Mouse (Mus musculus) forelimb bud, embryonic 11.5 days (tissue): ENCODE results near the gene Clic3.
"Not testable (repeated sequence)": the region's sequence is repeated elsewhere in the genome, so short reads cannot be mapped to it uniquely, and the experiment has no call there.

ENCODE experiments used
- DNase-seq: peaks from one replicate; pipeline ENCODE4 v3.0.0-alpha.2; 2012; ENCODE audit warnings: low read depth, low spot score

Gene Clic3

DNA sequence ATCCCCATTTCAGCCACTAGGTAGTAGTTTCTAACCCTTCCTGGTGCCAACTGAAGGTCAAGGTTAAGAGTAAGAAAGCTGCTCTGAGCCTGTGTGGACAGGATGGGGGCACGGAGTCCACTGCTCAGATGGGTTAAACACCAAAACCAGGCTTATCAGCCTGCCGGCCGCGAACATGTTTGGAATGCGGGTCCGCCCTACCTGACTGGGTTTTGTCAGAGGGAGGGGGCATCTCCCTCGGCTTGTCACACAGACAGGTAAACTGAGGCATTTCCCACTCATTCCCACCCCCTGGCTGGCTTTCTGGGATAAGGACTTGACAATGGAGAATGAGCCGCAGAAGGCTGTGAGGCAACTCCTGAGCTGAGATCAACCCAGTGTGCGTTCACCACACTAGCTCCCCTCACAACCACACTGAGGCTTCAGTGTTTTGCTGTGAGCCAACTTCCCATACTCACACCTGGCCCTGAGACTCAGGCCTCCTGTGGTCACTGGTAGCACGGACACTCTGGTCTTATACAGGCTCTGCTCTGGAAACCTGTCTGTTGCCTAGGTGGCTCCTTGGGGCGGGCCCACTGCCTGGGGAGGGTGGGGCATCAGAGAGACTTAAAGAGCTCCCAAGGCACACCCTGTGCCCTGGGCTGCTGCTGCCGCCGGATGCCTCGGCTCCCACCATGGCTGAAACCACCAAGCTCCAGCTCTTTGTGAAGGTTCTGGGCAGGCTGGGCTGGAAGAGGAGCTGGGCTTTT, at the start of gene Clic3:
Gene Clic3, plus strand, starts transcription at position 634 of the 749 bp plus-strand sequence.
- DNase-seq: no peak

DNA sequence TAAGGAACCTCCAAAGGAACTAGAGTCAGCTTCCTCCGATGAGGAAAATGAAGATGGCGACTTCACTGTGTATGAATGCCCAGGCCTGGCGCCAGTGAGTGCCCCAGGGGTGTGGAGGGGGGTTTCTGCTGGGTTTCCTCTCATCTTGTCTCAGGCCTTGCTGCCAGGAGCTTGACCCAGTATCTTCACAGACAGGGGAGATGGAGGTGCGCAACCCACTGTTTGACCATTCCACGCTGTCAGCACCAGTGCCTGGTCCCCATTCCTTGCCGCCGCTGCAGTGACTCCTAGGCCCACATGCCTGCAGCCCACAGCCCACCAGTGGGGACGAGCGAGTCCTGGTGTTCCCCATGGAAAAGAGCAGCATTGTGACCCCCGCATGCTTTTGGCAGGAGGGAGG, 47.7 kb upstream of the Clic3 start:
- DNase-seq: no peak

DNA sequence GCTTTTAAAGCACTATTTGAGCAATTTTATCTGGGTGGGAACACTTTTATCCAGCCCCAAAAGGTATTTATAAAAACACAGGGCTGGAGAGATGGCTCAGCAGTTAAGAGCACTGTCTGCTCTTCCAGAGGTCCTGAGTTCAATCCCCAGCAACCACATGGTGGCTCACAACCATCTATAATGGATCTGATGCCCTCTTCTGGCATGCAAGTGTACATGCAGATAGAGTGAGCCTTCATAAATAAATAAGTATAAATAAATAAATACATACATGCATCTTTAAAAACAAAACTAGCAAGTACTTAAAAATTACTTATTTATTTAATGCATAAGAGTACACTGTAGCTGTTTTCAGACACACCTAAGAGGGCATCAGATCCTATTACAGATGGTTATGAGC, 43.2 kb upstream of the Clic3 start:
- not testable (repeated sequence) for DNase-seq

DNA sequence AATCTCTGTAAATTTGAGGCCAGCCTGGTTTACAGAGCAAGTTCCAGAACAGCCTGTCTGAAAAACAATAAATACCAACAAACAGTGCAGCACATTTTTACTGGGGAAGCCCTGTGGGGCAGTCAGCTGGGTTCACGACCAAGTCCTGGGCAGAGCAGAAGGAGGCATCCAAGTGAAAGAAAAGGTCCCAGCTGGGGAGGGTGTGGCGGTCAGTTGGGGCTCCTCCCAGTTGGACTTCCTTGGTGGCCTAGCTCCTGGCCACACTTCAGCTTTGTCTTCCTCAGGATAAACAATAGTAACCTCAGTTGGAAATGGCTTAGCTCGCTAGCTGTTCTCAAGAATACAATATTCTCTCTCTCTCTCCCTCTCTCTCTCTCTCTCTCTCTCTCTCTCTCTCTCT, 39.2 kb upstream of the Clic3 start:
- DNase-seq: no peak

DNA sequence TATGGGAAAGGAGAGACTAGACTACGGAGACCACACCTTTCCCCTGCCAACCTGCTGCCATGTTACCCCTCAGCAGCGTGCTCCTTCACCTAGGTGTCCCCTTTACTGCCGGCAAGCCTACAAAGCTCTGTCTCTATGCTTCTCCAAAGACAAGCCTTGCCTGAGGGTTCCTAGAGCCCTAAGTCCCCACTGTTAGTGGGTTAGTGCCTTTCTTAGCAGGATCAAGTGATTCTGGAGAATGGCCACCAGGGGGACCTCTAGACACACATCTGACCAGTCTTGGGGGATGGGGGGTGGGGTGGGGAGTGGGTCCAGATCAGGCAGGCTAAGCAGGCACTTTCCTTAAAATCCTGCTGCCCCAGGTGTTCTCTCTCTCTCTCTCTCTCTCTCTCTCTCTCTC, 34.7 kb upstream of the Clic3 start:
- DNase-seq: peak; percentile 80

DNA sequence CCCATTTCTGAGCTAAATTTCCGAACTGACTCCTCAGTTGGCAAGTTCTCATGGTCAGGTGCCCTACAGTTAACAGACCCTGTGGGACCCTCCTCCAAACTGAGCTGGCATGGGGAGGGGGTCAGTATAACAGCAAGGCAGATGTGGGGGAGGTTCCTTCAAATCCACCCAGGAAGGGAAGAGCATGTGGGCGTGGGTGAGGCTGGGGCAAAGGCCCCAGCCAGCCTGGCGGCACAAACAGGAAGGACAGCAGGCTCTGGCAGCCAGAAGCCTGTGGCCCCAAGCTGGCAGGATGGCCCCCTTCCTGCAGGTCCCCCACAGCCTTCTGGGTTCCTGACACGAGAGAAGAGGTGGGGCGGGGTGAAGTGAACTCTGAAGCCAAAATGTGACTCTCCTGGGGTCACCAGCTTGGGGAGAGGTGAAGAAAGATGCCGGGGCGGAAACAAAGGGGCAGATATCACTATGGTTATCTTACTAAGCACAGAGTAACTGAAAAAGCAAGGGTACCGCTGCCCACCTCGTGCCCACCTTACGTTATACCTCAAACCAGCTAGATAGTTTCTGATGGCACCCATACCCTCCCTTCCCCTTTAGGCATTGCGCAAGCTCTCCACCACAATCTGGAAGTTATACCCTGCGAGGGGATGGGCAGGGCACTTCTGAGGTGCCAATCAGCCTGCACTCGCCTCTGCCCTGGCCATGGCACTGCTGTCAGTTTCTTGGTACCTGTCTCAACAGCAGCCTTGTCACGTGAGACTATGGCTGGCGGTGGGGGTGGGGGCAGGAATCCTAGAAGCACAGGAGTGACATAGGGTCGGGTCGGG, 33.8 kb upstream of the Clic3 start, which contains the start of gene Fut7:
Gene Fut7, plus strand, starts transcription at position 681 of the 824 bp plus-strand sequence.
- no peak for DNase-seq

DNA sequence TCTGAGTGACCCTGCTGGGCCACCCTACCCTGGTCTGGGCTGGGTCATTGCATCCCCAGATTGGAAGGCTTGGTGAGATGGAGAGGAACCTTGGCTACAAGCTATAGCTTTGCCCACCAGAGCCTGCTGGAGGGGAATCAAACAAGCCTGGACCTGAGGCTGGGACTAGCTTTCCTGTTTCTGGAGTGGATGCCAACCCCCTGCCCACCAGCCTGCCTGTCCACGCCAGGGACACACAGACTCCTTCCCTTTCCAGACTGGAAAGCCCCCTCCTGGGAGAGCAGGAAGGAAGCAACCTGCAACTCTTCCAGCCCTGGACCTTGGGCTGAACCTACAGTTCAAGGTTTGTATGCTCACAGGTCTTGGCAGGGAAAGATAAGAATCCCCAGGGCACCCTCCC, 33.0 kb upstream of the Clic3 start:
- DNase-seq: no peak

DNA sequence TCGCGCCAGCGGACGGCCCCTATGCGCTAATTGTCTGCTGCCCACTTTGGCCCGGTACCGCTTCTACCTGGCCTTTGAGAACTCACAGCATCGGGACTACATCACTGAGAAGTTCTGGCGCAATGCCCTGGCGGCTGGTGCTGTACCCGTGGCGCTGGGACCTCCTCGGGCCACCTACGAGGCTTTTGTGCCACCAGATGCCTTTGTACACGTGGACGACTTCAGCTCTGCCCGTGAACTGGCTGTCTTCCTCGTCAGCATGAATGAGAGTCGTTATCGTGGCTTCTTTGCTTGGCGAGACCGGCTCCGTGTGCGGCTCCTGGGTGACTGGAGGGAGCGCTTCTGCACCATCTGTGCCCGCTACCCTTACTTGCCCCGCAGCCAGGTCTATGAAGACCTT, 31.2 kb upstream of the Clic3 start:
- DNase-seq: no peak

DNA sequence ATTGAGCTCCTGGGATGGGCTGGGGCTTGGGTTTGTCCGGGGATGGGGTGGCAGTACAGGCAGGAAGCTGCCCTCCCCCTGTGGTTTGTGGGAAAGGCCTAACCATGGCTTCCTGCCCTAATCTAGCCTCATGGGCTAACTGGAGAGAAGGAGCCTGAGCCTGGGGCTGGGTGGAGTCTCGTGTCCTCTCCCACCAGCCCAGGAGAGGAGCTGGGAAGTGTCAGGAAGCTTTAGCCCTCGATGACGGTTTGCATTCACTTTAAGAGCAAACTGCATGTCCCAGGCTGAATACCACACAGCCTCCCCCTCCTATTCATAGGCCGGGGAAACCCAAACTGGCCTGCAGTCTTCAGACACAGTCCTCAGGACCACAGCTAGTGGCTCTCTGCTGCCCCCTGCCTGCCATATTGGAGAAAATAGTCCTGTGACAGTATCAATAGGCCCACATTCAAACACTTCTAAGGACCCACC, 29.9 kb upstream of the Clic3 start:
- DNase-seq: peak; percentile 63

DNA sequence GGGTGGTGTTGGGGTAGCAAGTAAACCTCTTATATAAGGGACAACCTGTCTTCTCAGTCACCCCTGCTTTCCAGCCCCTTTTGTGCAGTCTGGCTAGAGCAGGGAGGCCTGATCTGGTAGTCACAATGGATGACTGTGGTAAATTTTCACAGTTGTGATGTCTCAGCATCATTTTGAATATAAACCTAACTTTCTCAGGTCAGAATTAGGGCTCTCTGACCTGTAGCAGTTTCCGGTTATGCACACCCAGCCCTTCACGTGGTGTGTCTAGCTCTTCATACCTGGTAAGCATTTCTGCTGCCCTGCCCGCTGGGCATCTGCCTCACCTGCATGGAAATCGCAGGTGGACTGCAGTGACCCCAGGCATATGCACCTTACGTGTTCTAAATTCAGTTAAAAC, 29.4 kb upstream of the Clic3 start:
- no peak for DNase-seq

DNA sequence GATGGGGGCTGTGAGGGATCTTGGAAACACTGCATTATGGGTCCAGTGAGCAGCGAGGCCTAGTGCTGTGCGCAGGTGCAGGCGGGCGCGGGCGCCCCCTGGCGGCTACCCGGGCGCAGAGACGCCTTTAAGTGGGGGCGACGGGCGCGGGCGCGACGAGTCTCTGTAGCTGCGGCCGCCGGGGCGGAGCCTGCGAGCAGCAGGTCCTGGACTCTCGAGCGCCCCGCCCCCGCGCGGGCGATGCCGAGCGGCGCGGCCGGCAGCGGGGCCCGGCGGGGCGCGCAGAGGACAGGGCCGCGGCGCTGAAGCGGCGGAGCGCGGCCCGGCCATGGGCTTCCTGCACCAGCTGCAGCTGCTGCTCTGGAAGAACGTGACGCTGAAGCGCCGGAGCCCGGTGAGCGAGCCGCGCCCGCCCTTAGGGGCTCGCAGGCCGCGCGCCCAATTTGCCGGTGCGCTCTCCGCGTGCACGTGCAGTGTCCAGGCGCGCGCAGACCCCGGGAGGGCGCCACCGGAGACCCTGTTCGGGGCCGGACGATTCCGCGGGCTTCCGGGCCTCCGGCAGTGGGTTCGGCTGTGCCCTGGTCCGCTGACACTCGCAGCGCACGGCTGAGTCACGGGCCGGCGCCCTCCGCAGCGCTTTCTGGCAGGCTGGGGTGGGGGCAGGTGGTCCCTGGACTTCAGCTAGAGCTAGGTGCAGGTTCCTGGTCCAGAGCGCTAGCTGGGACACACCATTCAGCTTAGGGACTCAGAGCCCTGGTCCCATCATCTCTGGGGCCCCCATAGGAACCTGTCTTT, 28.0 kb upstream of the Clic3 start, which contains the start of gene Abca2:
Gene Abca2, plus strand, starts transcription at position 262 of the 795 bp plus-strand sequence.
- peak; percentile 89 for DNase-seq

DNA sequence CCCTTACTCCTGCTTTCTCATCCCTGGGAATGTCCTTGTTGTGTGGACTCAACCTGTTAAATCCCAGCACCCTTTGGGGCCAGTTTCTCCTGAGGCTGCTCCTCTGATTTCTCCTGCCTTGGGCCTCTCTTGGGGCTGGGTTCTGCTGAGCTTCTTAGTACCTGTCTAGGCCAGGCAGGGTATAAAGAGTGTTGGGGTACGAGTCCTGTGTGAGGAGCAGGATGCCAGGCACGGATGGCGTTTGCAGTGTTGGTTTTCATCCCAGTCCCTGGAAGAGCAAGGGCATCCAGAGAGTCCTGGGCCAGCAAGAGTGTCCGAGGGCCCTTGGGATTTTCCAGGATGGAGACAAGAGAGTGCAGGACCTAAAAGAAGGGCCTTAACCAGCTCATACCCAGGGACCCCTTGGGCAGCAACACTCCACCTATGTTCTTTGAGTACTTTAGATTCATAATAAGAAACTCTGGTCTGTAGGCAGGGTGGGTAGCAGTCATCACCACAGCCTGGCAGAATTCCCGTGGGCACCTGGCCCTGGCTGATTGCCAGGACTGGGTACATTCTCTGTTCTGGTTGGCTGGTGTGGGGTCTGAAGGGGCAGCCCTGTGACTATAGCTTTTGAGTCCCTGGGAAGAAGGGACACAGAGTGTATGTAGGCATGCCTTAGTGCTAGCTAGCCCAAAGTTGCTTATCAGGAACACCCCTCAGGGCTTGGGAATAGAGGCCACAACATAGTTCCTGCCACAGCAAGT, 27.0 kb upstream of the Clic3 start:
- no peak for DNase-seq

DNA sequence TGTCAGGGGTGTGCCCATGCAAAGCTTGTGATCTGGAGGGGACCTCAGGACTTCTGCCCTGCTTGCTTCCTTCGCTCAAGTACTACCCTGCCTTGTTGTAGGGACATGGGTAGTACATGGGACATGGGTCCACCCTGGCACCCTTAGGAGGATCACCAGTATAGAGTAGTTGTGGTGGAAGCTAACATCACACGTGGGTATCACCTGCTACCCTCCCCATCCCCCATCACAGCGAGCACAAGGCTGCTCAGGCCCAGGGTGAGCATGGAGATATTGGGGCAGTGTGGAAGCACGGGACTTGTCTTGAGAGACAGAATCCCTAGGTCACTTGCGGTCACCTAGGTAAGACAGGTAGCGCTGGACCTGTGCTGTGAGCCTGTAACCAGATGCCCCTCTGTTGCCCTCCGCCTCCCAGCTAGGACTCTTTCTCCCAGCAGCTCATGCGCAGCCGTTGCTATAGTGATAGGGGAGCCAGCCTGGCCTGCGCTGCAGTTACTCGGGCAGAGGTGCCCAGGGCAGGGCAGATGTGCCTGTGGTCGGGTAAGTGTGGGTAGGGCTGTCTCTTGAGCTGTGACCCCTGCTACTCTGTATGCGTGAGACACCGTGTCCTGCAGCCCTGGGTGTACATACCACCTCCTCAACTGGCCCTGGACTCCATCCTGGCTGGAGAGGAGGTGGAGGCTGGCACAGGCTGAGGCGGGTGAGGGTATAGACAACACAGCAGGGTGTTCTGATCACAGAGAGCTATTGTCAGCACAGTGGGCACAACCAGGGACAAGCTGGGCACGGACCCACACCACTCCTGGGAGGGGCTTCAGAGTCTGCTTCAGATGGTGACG, 26.0 kb upstream of the Clic3 start:
- DNase-seq: no peak

DNA sequence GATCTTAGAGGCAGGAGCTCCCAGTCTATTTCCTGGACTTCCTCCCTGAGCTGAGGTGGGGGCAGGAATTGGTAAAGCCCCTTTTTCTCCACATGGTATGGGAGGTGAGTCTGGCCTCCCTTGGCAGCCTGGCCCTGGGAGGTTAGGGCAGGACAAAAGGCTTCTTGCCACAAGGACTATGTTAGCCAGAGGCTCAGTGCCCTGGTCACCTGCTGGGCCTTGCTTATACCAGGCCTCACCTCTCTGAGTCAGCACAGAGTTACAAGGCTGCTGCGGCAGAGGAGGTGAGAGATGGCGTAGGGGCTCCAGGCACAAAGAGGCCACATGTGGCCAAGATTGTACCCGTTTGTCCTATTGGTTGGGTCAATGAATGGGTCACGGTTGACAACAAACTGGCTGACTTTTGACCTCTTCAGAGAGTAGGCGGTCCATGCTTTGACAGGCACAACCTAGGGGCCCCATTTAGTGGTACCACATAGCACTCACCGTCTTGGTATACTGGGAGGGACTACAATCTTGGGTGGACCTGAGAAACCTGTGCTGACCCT, 25.3 kb upstream of the Clic3 start:
- DNase-seq: no peak

DNA sequence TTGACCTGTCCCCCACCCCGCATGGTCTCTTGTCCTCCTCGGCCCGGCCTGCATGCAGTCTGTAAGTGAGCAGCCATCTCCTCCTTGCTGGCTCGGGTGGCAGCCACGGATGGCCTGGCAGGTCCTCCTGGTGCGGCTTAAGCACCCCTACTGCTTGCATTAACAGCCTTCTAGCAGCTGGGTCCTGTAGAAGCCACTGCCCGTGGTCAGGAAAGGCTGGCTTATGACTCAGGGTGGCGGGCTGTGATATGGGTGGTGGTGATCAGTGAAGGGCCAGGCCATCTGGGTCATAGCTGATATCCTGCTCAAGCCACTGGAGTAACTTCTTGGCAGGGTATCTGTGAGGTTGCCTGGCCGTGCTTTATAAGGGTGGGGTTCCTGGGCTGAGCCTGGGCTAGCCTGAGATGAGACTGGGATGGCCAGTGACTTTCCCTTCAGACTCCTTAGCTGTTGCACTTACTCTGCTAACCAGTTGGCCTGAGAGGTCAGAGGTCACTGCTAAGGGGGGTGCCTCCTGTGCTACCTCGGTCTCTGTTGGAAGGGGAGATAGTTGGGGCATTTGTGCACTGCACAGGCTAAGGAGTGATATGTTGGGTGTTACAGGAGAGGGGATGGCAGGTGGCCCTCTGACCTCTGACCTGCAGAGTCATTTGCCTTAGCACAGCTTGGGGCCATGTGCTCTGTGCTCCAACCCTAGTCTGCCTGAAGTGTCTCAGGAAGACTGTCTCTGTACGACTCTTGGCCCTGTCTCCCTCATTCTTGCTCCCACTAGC, 24.1 kb upstream of the Clic3 start:
- DNase-seq: no peak

DNA sequence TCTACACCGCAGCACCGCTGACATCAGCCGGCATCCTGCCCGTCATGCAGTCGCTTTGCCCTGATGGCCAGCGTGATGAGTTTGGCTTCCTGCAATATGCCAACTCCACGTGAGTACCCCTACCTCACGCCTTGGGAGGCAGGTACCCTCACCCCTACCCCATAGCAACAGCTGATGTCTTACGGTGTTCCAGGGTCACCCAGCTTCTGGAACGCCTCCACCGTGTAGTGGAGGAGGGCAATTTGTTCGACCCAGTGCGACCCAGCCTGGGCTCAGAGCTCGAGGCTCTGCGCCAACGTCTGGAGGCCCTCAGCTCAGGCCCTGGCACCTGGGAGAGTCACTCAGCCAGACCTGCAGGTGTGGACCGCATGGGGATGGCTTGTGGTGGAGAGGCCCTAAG, 23.5 kb upstream of the Clic3 start:
- no peak for DNase-seq

DNA sequence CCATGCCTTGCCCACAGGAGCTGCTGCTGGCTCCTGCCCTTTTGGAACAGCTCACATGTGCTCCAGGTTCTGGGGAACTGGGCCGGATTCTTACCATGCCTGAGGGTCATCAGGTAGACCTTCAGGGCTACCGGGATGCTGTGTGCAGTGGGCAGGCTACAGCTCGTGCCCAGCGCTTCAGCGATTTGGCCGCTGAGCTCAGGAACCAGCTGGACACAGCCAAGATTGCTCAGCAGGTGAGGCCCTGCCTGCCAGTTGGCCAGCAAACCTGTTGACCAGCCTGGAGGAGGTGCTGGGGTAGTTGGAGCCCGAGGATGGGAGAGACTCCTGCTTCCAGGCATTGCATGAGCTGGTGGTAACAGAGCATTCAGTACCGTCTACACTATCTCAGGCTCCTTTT, 22.3 kb upstream of the Clic3 start:
- no peak for DNase-seq

DNA sequence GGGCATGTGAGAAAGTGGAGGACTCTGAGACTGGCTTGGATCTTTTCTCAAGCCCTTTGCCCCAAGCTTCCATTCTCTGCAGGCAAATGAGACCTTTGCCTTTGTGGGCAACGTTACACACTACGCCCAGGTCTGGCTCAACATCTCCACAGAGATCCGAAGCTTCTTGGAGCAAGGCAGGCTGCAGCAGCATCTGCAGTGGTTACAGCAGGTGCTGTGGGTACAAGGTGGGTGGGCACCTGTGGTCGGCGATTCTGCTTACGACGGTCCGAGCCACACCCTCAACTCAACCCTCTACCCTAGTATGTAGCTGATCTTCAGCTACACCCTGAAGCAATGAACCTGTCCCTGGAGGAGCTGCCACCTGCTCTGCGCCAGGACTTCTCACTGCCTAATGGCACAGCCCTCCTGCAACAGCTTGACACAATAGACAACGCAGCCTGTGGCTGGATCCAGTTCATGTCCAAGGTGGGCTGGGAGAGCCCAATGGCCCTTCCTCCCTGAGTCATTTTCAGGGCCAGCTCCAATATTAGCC, 20.3 kb upstream of the Clic3 start:
- DNase-seq: no peak

DNA sequence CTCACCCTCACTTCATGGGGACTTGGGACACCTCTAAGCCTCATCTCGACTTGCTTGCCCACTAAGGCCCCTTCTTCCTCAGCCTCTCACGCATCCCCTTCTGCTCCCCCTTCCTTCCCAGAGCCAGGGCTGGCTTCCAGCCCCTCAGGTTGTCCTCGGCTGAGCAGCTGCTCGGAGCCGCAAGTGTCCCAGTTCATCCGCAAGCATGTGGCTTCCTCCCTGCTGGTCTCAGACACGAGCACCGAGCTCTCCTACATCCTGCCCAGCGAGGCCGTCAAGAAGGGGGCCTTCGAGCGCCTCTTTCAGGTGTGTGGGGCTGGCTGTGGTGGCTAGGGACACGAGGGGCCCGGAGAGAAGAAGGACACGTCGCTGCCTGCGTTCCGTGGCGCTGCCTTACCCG, 15.6 kb upstream of the Clic3 start:
- no peak for DNase-seq
